Mouse (Mus musculus): ENCODE data around the gene Pla2g4a. TPM values are rescaled to one million over a fixed set of nuclear protein-coding genes. Genes with fewer than 3 reads are reported as not detected.

Gene Pla2g4a
- polyA plus RNA-seq, 1 experiment from 2014 or later = 2.1 TPM

DNA sequence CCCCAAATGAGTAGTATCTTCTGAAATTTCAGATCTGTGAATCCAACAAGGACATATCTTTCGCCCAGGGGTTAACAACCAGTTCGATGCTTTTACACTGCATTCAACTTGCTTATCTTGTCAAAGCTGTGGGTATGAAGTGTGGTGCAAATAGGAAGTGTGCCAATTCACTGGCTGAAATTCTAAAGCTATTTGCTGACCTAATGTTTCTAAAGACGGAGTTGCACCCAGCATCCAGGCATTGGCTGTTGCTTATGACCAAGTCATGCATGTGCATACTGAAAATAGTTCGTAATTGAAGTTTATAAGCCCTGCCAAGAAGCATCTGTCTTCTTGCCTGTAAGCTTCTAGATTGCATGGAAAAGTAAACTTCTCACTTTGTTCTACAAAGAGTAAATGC is 5.6 kb downstream of the Pla2g4a start:
- no peak for ATAC-seq (ENCODE audit: low FRiP score)

DNA sequence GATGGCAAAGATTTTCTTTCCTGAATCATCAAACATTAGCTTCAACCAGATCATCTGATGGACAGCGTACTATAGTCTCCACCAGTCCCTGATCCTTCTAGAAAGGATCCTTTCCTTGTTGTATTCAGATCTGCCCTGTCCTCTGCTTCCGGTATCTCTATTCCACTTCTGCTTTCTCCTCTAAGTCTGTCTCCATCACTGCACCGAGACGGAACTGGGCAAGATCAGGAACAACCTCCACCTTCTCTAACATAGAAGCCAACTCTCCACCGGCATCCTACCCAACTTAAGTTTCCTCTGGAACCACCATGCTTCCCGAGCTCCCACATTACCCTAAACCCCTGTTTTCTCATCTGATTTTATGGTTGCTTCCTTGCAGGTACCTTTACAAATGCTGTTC is 7.1 kb downstream of the Pla2g4a start:
- H3K4me2 ChIP-seq (replicated peaks) = no peak overlapping the region
- WGBS = 91% methylated on average over 6 of the region's 6 CpGs
- H3K9me3 ChIP-seq (ENCODE audit: control insufficient read depth, low read length) = no peaks in the 10 kb centered on the region
- DNase-seq (ENCODE audit: low spot score) (no peak), ATAC-seq (ENCODE audit: low FRiP score) (no peak)
- no peaks in the 10 kb centered on the region for H3K27me3 ChIP-seq (ENCODE audit: control insufficient read depth, insufficient read depth, low read length)
- H3K4me3 ChIP-seq (replicated peaks; ENCODE audit: low read length) = no peak overlapping the region
- no peaks in the 10 kb centered on the region for H3K36me3 ChIP-seq (replicated peaks; ENCODE audit: control insufficient read depth, insufficient read depth)
- H3K27ac ChIP-seq = no peak overlapping the region
- no peaks in the 10 kb centered on the region for H3K4me1 ChIP-seq (replicated peaks; ENCODE audit: control insufficient read depth, insufficient read depth, low read length)
- no peak overlapping the region for H3K9ac ChIP-seq

More for the DNA sequence above, 5.6 kb downstream of the Pla2g4a start:
- Histone ChIP-seq H3K4me3 (replicated peaks; ENCODE audit: low read length) (no peak overlapping the region), H3K9ac (no peak overlapping the region), H3K9me3 (ENCODE audit: control insufficient read depth, low read length) (no peaks in the 10 kb centered on the region), H3K4me2 (replicated peaks) (no peak overlapping the region), H3K27me3 (ENCODE audit: control insufficient read depth, insufficient read depth, low read length) (no peaks in the 10 kb centered on the region), H3K4me1 (replicated peaks; ENCODE audit: control insufficient read depth, insufficient read depth, low read length) (no peaks in the 10 kb centered on the region), H3K27ac (no peak overlapping the region), H3K36me3 (replicated peaks; ENCODE audit: control insufficient read depth, insufficient read depth) (no peaks in the 10 kb centered on the region)
- WGBS = 81% methylated on average over 4 of the region's 4 CpGs
- no peak for DNase-seq (ENCODE audit: low spot score)

DNA sequence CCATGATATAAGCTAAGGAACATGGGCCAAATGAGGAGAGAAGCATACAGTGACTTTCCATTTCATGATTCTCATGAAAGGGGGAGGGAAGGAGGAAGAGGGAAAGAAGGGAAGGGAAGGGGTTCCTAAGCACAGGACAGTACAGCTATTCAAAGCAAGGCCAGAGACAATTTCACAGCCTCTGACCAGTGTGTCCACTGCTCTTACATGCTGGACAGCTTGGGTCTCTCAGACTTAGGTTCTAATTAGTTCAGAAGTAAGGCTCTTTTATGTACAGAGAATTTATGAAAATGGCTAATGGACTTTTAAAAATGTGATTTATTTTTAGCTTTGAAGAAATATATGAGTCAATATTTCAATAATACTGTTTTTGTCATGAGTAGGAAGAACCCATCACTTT is 9.0 kb downstream of the Pla2g4a start:
- Histone ChIP-seq H3K9me3 (ENCODE audit: control insufficient read depth, low read length) (no peaks in the 10 kb centered on the region), H3K4me3 (replicated peaks; ENCODE audit: low read length) (no peak overlapping the region), H3K4me2 (replicated peaks) (no peak overlapping the region), H3K36me3 (replicated peaks; ENCODE audit: control insufficient read depth, insufficient read depth) (no peaks in the 10 kb centered on the region), H3K4me1 (replicated peaks; ENCODE audit: control insufficient read depth, insufficient read depth, low read length) (no peaks in the 10 kb centered on the region), H3K9ac (no peak overlapping the region), H3K27ac (no peak overlapping the region), H3K27me3 (ENCODE audit: control insufficient read depth, insufficient read depth, low read length) (no peaks in the 10 kb centered on the region)
- no peak for ATAC-seq (ENCODE audit: low FRiP score)
- DNase-seq (ENCODE audit: low spot score) = no peak

DNA sequence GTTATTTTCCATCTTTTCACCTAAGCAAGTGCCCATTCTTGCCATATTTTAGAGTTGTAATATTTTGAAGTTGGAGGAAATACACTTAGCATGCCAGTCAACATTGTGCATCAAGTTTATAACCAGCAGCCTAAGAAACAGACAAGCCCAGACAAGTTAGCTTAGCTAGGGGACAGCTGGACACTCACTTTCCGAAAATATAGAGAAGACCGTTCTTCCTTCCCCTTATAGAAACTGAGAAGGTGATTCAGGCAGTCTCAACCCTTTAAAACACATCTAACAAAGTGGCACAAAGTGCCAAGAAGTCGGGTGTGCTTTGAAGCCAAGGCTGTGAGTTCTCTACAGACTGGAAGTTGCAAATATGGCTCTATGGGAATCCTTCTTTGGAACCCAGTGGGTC is 10.4 kb downstream of the Pla2g4a start:
- Histone ChIP-seq H3K36me3 (replicated peaks; ENCODE audit: control insufficient read depth, insufficient read depth) (no peaks in the 10 kb centered on the region), H3K4me2 (replicated peaks) (no peak overlapping the region), H3K4me1 (replicated peaks; ENCODE audit: control insufficient read depth, insufficient read depth, low read length) (no peaks in the 10 kb centered on the region), H3K4me3 (replicated peaks; ENCODE audit: low read length) (no peak overlapping the region), H3K9ac (no peak overlapping the region), H3K27me3 (ENCODE audit: control insufficient read depth, insufficient read depth, low read length) (no peaks in the 10 kb centered on the region), H3K27ac (no peak overlapping the region), H3K9me3 (ENCODE audit: control insufficient read depth, low read length) (no peaks in the 10 kb centered on the region)
- 86% methylated on average over 3 of the region's 3 CpGs for WGBS
- no peak for ATAC-seq (ENCODE audit: low FRiP score)
- no peak for DNase-seq (ENCODE audit: low spot score)

DNA sequence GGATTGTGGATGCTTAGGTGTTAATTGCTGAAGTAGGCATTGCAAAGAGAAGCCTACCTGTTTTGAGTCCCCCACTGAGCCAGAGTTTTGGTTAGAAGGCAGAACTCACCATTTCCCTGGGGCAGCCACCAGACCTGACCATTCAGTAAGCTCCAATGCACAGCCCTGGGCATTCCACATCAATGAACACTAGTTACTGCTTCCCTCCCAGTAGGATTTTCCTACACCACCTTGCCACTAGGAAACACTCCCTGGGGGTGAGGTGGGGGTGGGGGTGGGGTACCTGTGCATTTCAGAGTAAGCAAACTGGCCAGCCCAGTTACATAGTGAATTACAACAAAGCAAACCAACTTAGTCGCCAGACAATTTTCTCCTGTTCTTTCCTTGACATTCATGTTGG is 10.8 kb downstream of the Pla2g4a start:
- no peaks in the 10 kb centered on the region for H3K27me3 ChIP-seq (ENCODE audit: control insufficient read depth, insufficient read depth, low read length)

DNA sequence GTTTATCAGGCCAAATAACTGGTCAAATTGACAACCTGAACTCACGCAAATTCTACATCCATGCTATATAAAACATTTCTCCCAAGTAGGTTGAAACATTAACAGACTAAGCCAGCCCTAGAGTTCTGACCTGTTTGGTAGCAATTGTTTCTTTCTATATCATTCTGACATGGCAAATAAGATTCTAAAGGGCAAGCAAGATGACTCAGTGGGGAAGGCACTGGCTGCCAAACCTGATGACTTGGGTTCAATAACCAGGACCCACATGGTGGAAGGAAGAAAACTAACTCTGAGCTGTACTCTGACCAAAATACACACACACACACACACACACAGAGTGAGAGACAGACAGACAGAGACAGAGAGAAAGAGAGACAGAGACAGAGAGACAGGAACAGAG is 11.8 kb downstream of the Pla2g4a start:
- Histone ChIP-seq H3K9me3 (ENCODE audit: control insufficient read depth, low read length) (no peaks in the 10 kb centered on the region), H3K36me3 (replicated peaks; ENCODE audit: control insufficient read depth, insufficient read depth) (no peaks in the 10 kb centered on the region), H3K27me3 (ENCODE audit: control insufficient read depth, insufficient read depth, low read length) (no peaks in the 10 kb centered on the region), H3K9ac (no peak overlapping the region), H3K4me2 (replicated peaks) (no peak overlapping the region), H3K4me1 (replicated peaks; ENCODE audit: control insufficient read depth, insufficient read depth, low read length) (no peaks in the 10 kb centered on the region), H3K4me3 (replicated peaks; ENCODE audit: low read length) (no peak overlapping the region), H3K27ac (no peak overlapping the region)
- 98% methylated on average over 1 of the region's 1 CpGs for WGBS
- DNase-seq (ENCODE audit: low spot score) (no peak), ATAC-seq (ENCODE audit: low FRiP score) (no peak)

More for the DNA sequence above, 10.8 kb downstream of the Pla2g4a start:
- no peaks in the 10 kb centered on the region for H3K9me3 ChIP-seq (ENCODE audit: control insufficient read depth, low read length)
- H3K4me3 ChIP-seq (replicated peaks; ENCODE audit: low read length) = no peak overlapping the region
- H3K27ac ChIP-seq = no peak overlapping the region
- H3K4me1 ChIP-seq (replicated peaks; ENCODE audit: control insufficient read depth, insufficient read depth, low read length) = no peaks in the 10 kb centered on the region
- no peak overlapping the region for H3K9ac ChIP-seq
- H3K36me3 ChIP-seq (replicated peaks; ENCODE audit: control insufficient read depth, insufficient read depth) = no peaks in the 10 kb centered on the region
- WGBS = 89% methylated on average over 1 of the region's 1 CpGs
- DNase-seq (ENCODE audit: low spot score) (no peak), ATAC-seq (ENCODE audit: low FRiP score) (no peak)
- H3K4me2 ChIP-seq (replicated peaks) = no peak overlapping the region

DNA sequence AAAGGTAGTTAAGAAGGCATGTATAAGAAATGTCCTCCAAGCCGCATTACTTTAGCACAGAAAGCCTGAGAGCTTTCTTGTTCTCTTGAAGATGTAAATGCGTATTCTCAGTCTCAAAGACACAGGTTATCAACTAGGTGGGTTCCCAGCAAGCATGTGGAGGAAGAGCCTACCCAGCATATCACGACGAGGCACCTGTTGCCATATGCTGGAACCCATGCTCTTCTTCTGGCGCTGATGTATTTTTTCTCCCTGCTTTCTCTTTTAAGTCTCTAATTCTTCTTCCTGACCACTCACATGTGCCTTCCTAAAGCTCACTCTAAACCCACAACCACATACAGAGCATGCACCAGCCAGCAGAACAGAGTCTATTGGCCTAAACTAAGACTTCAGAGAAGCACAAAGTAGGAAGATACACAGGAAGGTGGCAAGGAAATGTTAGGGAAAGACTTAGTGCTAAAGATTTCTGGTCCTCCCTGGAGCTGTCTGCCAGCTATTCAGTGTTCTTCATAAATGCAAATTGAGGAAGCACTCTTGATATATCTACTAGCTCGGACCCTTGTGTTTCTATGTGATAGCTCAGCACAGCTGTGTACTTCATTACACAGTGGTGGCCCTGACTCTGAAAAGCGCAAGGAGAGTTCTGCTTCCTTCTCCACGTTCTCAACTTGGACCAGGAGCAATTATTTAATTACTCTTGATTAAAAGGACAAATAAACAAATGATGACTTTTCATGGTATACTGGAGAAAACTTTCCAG is 12.8 kb downstream of the Pla2g4a start:
- H3K9me3 ChIP-seq (ENCODE audit: control insufficient read depth, low read length) = no peaks in the 10 kb centered on the region
- WGBS = 94% methylated on average over 8 of the region's 8 CpGs
- no peak for ATAC-seq (ENCODE audit: low FRiP score)

DNA sequence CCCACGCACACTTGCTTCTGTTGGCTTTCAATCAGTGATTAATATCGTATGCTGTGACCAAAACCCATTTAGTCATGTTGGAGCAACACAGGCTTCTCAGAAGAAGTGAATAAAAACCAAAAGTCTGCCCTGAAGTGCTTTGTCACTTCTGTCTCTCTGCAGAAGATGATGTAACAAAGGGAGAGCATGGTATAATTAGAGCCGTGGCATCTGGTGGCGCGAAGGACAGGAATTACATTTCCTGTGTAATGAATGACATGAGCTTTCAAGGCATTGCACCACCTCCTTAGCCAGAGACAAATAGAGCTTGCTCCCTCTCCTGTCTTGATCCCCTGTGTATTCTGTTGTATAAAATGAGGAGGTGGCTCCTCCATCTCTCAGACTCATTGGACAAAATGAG is 14.1 kb downstream of the Pla2g4a start:
- H3K27ac ChIP-seq = no peak overlapping the region
- WGBS = 53% methylated on average over 5 of the region's 5 CpGs
- H3K27me3 ChIP-seq (ENCODE audit: control insufficient read depth, insufficient read depth, low read length) = no peaks in the 10 kb centered on the region
- no peak overlapping the region for H3K4me2 ChIP-seq (replicated peaks)
- DNase-seq (ENCODE audit: low spot score) (no peak), ATAC-seq (ENCODE audit: low FRiP score) (no peak)
- no peaks in the 10 kb centered on the region for H3K4me1 ChIP-seq (replicated peaks; ENCODE audit: control insufficient read depth, insufficient read depth, low read length)
- H3K9ac ChIP-seq = no peak overlapping the region
- no peaks in the 10 kb centered on the region for H3K9me3 ChIP-seq (ENCODE audit: control insufficient read depth, low read length)
- H3K4me3 ChIP-seq (replicated peaks; ENCODE audit: low read length) = no peak overlapping the region
- no peaks in the 10 kb centered on the region for H3K36me3 ChIP-seq (replicated peaks; ENCODE audit: control insufficient read depth, insufficient read depth)

More for the DNA sequence above, 12.8 kb downstream of the Pla2g4a start:
- Histone ChIP-seq H3K4me3 (replicated peaks; ENCODE audit: low read length) (no peak overlapping the region), H3K27me3 (ENCODE audit: control insufficient read depth, insufficient read depth, low read length) (no peaks in the 10 kb centered on the region), H3K9ac (no peak overlapping the region), H3K27ac (no peak overlapping the region), H3K36me3 (replicated peaks; ENCODE audit: control insufficient read depth, insufficient read depth) (no peaks in the 10 kb centered on the region), H3K4me1 (replicated peaks; ENCODE audit: control insufficient read depth, insufficient read depth, low read length) (no peaks in the 10 kb centered on the region), H3K4me2 (replicated peaks) (no peak overlapping the region)
- DNase-seq (ENCODE audit: low spot score) = no peak

DNA sequence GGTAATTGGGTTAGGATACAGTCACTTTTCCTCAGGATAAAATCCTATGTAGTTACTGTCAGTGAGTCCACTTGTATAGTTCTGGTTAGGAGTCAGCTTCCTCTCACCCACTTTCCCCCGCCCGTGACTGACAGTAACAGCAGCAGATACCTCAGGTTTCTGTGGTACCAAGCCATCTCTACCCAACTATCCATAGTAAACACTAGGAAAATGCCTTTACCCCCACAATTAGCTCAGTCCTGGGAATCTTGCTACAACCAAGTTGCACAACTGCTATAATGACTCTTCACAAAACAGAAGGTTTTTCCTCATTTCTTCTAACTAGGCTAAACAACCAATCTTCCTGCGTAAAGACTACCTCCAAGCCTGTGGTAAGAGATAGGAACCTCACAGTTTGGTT is 14.7 kb downstream of the Pla2g4a start:
- Histone ChIP-seq H3K4me1 (replicated peaks; ENCODE audit: control insufficient read depth, insufficient read depth, low read length) (no peaks in the 10 kb centered on the region), H3K36me3 (replicated peaks; ENCODE audit: control insufficient read depth, insufficient read depth) (no peaks in the 10 kb centered on the region), H3K27me3 (ENCODE audit: control insufficient read depth, insufficient read depth, low read length) (no peaks in the 10 kb centered on the region), H3K4me2 (replicated peaks) (no peak overlapping the region), H3K9ac (no peak overlapping the region), H3K27ac (no peak overlapping the region), H3K9me3 (ENCODE audit: control insufficient read depth, low read length) (no peaks in the 10 kb centered on the region), H3K4me3 (replicated peaks; ENCODE audit: low read length) (no peak overlapping the region)
- DNase-seq (ENCODE audit: low spot score) (no peak), ATAC-seq (ENCODE audit: low FRiP score) (no peak)
- 94% methylated on average over 3 of the region's 3 CpGs for WGBS

DNA sequence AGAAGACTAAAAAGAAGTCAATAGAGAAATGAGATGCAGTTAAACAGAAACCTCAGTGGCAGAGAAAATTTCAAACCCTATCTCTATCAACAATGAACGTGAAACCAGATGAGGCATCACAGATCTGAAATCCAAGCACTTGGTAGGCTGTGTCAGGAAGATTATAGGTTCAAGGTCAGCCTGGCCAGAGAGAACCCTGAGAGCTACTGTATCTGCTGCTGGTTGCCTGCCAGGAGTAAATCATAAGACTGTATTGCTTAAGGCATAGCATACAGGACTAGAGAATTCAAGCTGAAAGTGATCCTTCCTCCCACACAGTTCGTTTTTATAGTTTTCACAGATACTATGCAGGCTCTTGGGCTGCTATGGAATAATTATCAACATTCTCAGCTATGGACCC is 17.5 kb downstream of the Pla2g4a start:
- H3K4me1 ChIP-seq (replicated peaks; ENCODE audit: control insufficient read depth, insufficient read depth, low read length) = no peaks in the 10 kb centered on the region
- H3K9me3 ChIP-seq (ENCODE audit: control insufficient read depth, low read length) = no peaks in the 10 kb centered on the region
- DNase-seq (ENCODE audit: low spot score) (no peak), ATAC-seq (ENCODE audit: low FRiP score) (no peak)
- WGBS = 77% methylated on average over 2 of the region's 2 CpGs
- H3K4me3 ChIP-seq (replicated peaks; ENCODE audit: low read length) = no peak overlapping the region
- H3K27ac ChIP-seq = no peak overlapping the region
- H3K4me2 ChIP-seq (replicated peaks) = no peak overlapping the region
- no peak overlapping the region for H3K9ac ChIP-seq
- no peaks in the 10 kb centered on the region for H3K36me3 ChIP-seq (replicated peaks; ENCODE audit: control insufficient read depth, insufficient read depth)
- no peaks in the 10 kb centered on the region for H3K27me3 ChIP-seq (ENCODE audit: control insufficient read depth, insufficient read depth, low read length)
